Mouse (Mus musculus): Measurements from ENCODE around the gene Gabrr3. TPM values are rescaled to one million over a fixed set of nuclear protein-coding genes. Genes with fewer than 3 reads are reported as not detected.

The Gabrr3 gene
- 0.08 TPM in 1 of 2 replicates, not detected in the other for polyA plus RNA-seq (2014; fragmentation: Nextera tagmentation; extraction: Ambion mirVana)

GRCm38 (mm10) chr16:59407032-59407431, at the start of gene Gabrr3:
Gene Gabrr3 (plus strand): TSS chr16:59407332.
- Histone ChIP-seq H3K4me3 (ENCODE audit: low read depth, low read length) (no peak within 1 kb of the TSS), H3K27me3 (ENCODE audit: control insufficient read depth, insufficient read depth, low read length) (no peaks in the 10 kb centered on the region), H3K9me3 (replicated peaks; ENCODE audit: control insufficient read depth, low read length) (no peaks in the 10 kb centered on the region), H3K36me3 (ENCODE audit: control insufficient read depth, insufficient read depth, low read length) (no peaks in the 10 kb centered on the region), H3K4me2 (no peak within 1 kb of the TSS), H3K4me1 (ENCODE audit: control insufficient read depth, insufficient read depth, low read length) (no peaks in the 10 kb centered on the region), H3K9ac (ENCODE audit: low read depth, low read length) (no peak within 1 kb of the TSS), H3K27ac (ENCODE audit: low read depth, low read length) (no peak within 1 kb of the TSS)
- ATAC-seq (replicated peaks; ENCODE audit: insufficient number of reproducible peaks, low FRiP score, low TSS enrichment), result no peak
- 66% methylated on average over 5 of the region's 5 CpGs for WGBS (ENCODE audit: insufficient replicate concordance)

GRCm38 (mm10) chr16:59363893-59364292, 43.2 kb upstream of the Gabrr3 start, which contains the start of gene Olfr209:
Gene Olfr209 (minus strand): TSS chr16:59363993.
- Histone ChIP-seq H3K4me2 (no peak within 1 kb of the TSS), H3K36me3 (ENCODE audit: control insufficient read depth, insufficient read depth, low read length) (no peaks in the 10 kb centered on the region), H3K27me3 (ENCODE audit: control insufficient read depth, insufficient read depth, low read length) (no peaks in the 10 kb centered on the region), H3K27ac (ENCODE audit: low read depth, low read length) (no peak within 1 kb of the TSS), H3K4me1 (ENCODE audit: control insufficient read depth, insufficient read depth, low read length) (no peaks in the 10 kb centered on the region), H3K9ac (ENCODE audit: low read depth, low read length) (no peak within 1 kb of the TSS), H3K4me3 (ENCODE audit: low read depth, low read length) (no peak within 1 kb of the TSS), H3K9me3 (replicated peaks; ENCODE audit: control insufficient read depth, low read length) (no peaks in the 10 kb centered on the region)
- 58% methylated on average over 2 of the region's 2 CpGs for WGBS (ENCODE audit: insufficient replicate concordance)
- no peak for ATAC-seq (replicated peaks; ENCODE audit: insufficient number of reproducible peaks, low FRiP score, low TSS enrichment)

- WGBS (ENCODE audit: insufficient replicate concordance), result 68% methylated on average over 3 of the region's 3 CpGs
These were observed 13.8 kb upstream of the Gabrr3 start for GRCm38 (mm10) chr16:59393300-59393699.

GRCm38 (mm10) chr16:59401102-59401501, 6.0 kb upstream of the Gabrr3 start:
- H3K9me3 ChIP-seq (replicated peaks; ENCODE audit: control insufficient read depth, low read length), result no peaks in the 10 kb centered on the region
- no peak overlapping the region for H3K4me2 ChIP-seq
- no peaks in the 10 kb centered on the region for H3K4me1 ChIP-seq (ENCODE audit: control insufficient read depth, insufficient read depth, low read length)
- no peak for ATAC-seq (replicated peaks; ENCODE audit: insufficient number of reproducible peaks, low FRiP score, low TSS enrichment)
- H3K36me3 ChIP-seq (ENCODE audit: control insufficient read depth, insufficient read depth, low read length), result no peaks in the 10 kb centered on the region
- H3K4me3 ChIP-seq (ENCODE audit: low read depth, low read length), result no peak overlapping the region
- no peaks in the 10 kb centered on the region for H3K27me3 ChIP-seq (ENCODE audit: control insufficient read depth, insufficient read depth, low read length)
- WGBS (ENCODE audit: insufficient replicate concordance), result 62% methylated on average over 7 of the region's 7 CpGs
- H3K27ac ChIP-seq (ENCODE audit: low read depth, low read length), result no peak overlapping the region
- no peak overlapping the region for H3K9ac ChIP-seq (ENCODE audit: low read depth, low read length)

More at GRCm38 (mm10) chr16:59393300-59393699, 13.8 kb upstream of the Gabrr3 start:
- no peak for ATAC-seq (replicated peaks; ENCODE audit: insufficient number of reproducible peaks, low FRiP score, low TSS enrichment)
- H3K9ac ChIP-seq (ENCODE audit: low read depth, low read length), result no peak overlapping the region
- no peaks in the 10 kb centered on the region for H3K27me3 ChIP-seq (ENCODE audit: control insufficient read depth, insufficient read depth, low read length)
- H3K9me3 ChIP-seq (replicated peaks; ENCODE audit: control insufficient read depth, low read length), result no peaks in the 10 kb centered on the region
- H3K4me2 ChIP-seq, result no peak overlapping the region
- H3K36me3 ChIP-seq (ENCODE audit: control insufficient read depth, insufficient read depth, low read length), result no peaks in the 10 kb centered on the region
- no peak overlapping the region for H3K27ac ChIP-seq (ENCODE audit: low read depth, low read length)
- no peak overlapping the region for H3K4me3 ChIP-seq (ENCODE audit: low read depth, low read length)
- no peaks in the 10 kb centered on the region for H3K4me1 ChIP-seq (ENCODE audit: control insufficient read depth, insufficient read depth, low read length)

- WGBS (ENCODE audit: insufficient replicate concordance), result 72% methylated on average over 4 of the region's 4 CpGs
- Histone ChIP-seq H3K9me3 (replicated peaks; ENCODE audit: control insufficient read depth, low read length) (no peaks in the 10 kb centered on the region), H3K27me3 (ENCODE audit: control insufficient read depth, insufficient read depth, low read length) (no peaks in the 10 kb centered on the region), H3K36me3 (ENCODE audit: control insufficient read depth, insufficient read depth, low read length) (no peaks in the 10 kb centered on the region), H3K9ac (ENCODE audit: low read depth, low read length) (no peak overlapping the region), H3K4me1 (ENCODE audit: control insufficient read depth, insufficient read depth, low read length) (no peaks in the 10 kb centered on the region), H3K4me2 (no peak overlapping the region), H3K4me3 (ENCODE audit: low read depth, low read length) (no peak overlapping the region), H3K27ac (ENCODE audit: low read depth, low read length) (no peak overlapping the region)
- ATAC-seq (replicated peaks; ENCODE audit: insufficient number of reproducible peaks, low FRiP score, low TSS enrichment), result no peak
These were observed 5.1 kb upstream of the Gabrr3 start for GRCm38 (mm10) chr16:59401985-59402384.

GRCm38 (mm10) chr16:59403684-59404083, 3.4 kb upstream of the Gabrr3 start:
- no peaks in the 10 kb centered on the region for H3K4me1 ChIP-seq (ENCODE audit: control insufficient read depth, insufficient read depth, low read length)
- 15% methylated on average over 4 of the region's 4 CpGs for WGBS (ENCODE audit: insufficient replicate concordance)
- H3K4me3 ChIP-seq (ENCODE audit: low read depth, low read length), result no peak overlapping the region
- ATAC-seq (replicated peaks; ENCODE audit: insufficient number of reproducible peaks, low FRiP score, low TSS enrichment), result no peak
- H3K9ac ChIP-seq (ENCODE audit: low read depth, low read length), result no peak overlapping the region
- no peaks in the 10 kb centered on the region for H3K9me3 ChIP-seq (replicated peaks; ENCODE audit: control insufficient read depth, low read length)
- no peak overlapping the region for H3K27ac ChIP-seq (ENCODE audit: low read depth, low read length)
- H3K36me3 ChIP-seq (ENCODE audit: control insufficient read depth, insufficient read depth, low read length), result no peaks in the 10 kb centered on the region
- H3K4me2 ChIP-seq, result no peak overlapping the region
- no peaks in the 10 kb centered on the region for H3K27me3 ChIP-seq (ENCODE audit: control insufficient read depth, insufficient read depth, low read length)

- Histone ChIP-seq H3K4me3 (ENCODE audit: low read depth, low read length) (no peak overlapping the region), H3K9me3 (replicated peaks; ENCODE audit: control insufficient read depth, low read length) (no peaks in the 10 kb centered on the region), H3K4me1 (ENCODE audit: control insufficient read depth, insufficient read depth, low read length) (no peaks in the 10 kb centered on the region), H3K27ac (ENCODE audit: low read depth, low read length) (no peak overlapping the region), H3K9ac (ENCODE audit: low read depth, low read length) (no peak overlapping the region), H3K27me3 (ENCODE audit: control insufficient read depth, insufficient read depth, low read length) (no peaks in the 10 kb centered on the region), H3K36me3 (ENCODE audit: control insufficient read depth, insufficient read depth, low read length) (no peaks in the 10 kb centered on the region), H3K4me2 (no peak overlapping the region)
- WGBS (ENCODE audit: insufficient replicate concordance), result 70% methylated on average over 9 of the region's 9 CpGs
- no peak for ATAC-seq (replicated peaks; ENCODE audit: insufficient number of reproducible peaks, low FRiP score, low TSS enrichment)
These were observed 2.3 kb upstream of the Gabrr3 start for GRCm38 (mm10) chr16:59404798-59405197.

- no peaks in the 10 kb centered on the region for H3K4me1 ChIP-seq (ENCODE audit: control insufficient read depth, insufficient read depth, low read length)
- H3K9me3 ChIP-seq (replicated peaks; ENCODE audit: control insufficient read depth, low read length), result no peaks in the 10 kb centered on the region
- H3K36me3 ChIP-seq (ENCODE audit: control insufficient read depth, insufficient read depth, low read length), result no peaks in the 10 kb centered on the region
- WGBS (ENCODE audit: insufficient replicate concordance), result 81% methylated on average over 15 of the region's 15 CpGs
- H3K27ac ChIP-seq (ENCODE audit: low read depth, low read length), result no peak overlapping the region
- H3K9ac ChIP-seq (ENCODE audit: low read depth, low read length), result no peak overlapping the region
- no peak overlapping the region for H3K4me3 ChIP-seq (ENCODE audit: low read depth, low read length)
- no peak overlapping the region for H3K4me2 ChIP-seq
- H3K27me3 ChIP-seq (ENCODE audit: control insufficient read depth, insufficient read depth, low read length), result no peaks in the 10 kb centered on the region
- no peak for ATAC-seq (replicated peaks; ENCODE audit: insufficient number of reproducible peaks, low FRiP score, low TSS enrichment)
These were observed 2.2 kb downstream of the Gabrr3 start for GRCm38 (mm10) chr16:59409341-59409748.

- Histone ChIP-seq H3K36me3 (ENCODE audit: control insufficient read depth, insufficient read depth, low read length) (no peaks in the 10 kb centered on the region), H3K4me2 (no peak overlapping the region), H3K9ac (ENCODE audit: low read depth, low read length) (no peak overlapping the region), H3K27ac (ENCODE audit: low read depth, low read length) (no peak overlapping the region), H3K27me3 (ENCODE audit: control insufficient read depth, insufficient read depth, low read length) (no peaks in the 10 kb centered on the region), H3K4me1 (ENCODE audit: control insufficient read depth, insufficient read depth, low read length) (no peaks in the 10 kb centered on the region), H3K9me3 (replicated peaks; ENCODE audit: control insufficient read depth, low read length) (no peaks in the 10 kb centered on the region), H3K4me3 (ENCODE audit: low read depth, low read length) (no peak overlapping the region)
- no peak for ATAC-seq (replicated peaks; ENCODE audit: insufficient number of reproducible peaks, low FRiP score, low TSS enrichment)
- WGBS (ENCODE audit: insufficient replicate concordance), result 69% methylated on average over 2 of the region's 2 CpGs
These were observed 2.7 kb downstream of the Gabrr3 start for GRCm38 (mm10) chr16:59409800-59410199.
